Mouse (Mus musculus) left cerebral cortex, postnatal 4 days (tissue): ENCODE results near the gene Krtap4-9. TPM values are rescaled to one million over a fixed set of nuclear protein-coding genes. Genes with fewer than 3 reads are reported as not detected.
"Not testable (repeated sequence)": the region's sequence is repeated elsewhere in the genome, so short reads cannot be mapped to it uniquely, and the experiment has no call there.

ENCODE experiments used
- DNase-seq: peaks from one replicate; pipeline ENCODE4 v3.0.0-alpha.2; 2022
- intact Hi-C: fragments of 180-260 bp; cut with DNase I; formaldehyde crosslinking; loops from one replicate; pipeline ENCODE4 v1.15.1; 2025
- total RNA-seq, 2 experiments: library from RNA; stranded (reverse); gene quantifications; 2 replicates each; pipeline ENCODE4 v1.2.3; 2021

The Krtap4-9 gene
- not detected for total RNA-seq

GRCm38 (mm10) chr11:99784900-99785299 lies at the start of gene Krtap4-9:
Gene Krtap4-9, plus strand, starts transcription at chr11:99785200.
- DNase-seq, intact Hi-C loops: not testable (repeated sequence)

- intact Hi-C loops, result no loop called here
- no peak for DNase-seq
These were observed 41.0 kb upstream of the Krtap4-9 start for GRCm38 (mm10) chr11:99743985-99744384.

GRCm38 (mm10) chr11:99758877-99759276 lies 26.1 kb upstream of the Krtap4-9 start:
- no peak for DNase-seq
- intact Hi-C loops, result no loop called here

DNA sequence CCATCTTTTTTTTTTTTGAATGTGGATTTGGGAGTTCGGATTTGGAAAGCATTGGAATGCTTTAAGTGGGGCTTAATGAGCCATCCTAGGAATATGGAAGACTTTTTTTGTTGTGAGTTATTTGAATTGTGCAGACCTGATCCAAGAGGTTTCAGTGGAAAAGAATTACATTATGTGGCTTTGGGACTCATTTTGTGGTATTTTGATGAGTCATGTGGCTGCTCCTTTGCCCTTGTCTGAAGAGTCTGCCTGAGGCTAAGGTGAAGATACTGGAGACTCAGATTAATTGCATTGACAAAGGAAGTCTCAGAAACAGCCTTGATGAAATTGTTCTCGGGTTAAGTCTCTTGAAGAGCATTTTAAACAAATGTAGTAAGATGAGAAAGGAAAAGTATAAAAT lies 16.6 kb upstream of the Krtap4-9 start:
- intact Hi-C loops, result no loop called here
- DNase-seq, result no peak

- DNase-seq, intact Hi-C loops: not testable (repeated sequence)
These were observed 12.2 kb upstream of the Krtap4-9 start, which contains the start of gene Gm11595 for GRCm38 (mm10) chr11:99772813-99773212. Gene Gm11595, minus strand, starts transcription at chr11:99772913.

DNA sequence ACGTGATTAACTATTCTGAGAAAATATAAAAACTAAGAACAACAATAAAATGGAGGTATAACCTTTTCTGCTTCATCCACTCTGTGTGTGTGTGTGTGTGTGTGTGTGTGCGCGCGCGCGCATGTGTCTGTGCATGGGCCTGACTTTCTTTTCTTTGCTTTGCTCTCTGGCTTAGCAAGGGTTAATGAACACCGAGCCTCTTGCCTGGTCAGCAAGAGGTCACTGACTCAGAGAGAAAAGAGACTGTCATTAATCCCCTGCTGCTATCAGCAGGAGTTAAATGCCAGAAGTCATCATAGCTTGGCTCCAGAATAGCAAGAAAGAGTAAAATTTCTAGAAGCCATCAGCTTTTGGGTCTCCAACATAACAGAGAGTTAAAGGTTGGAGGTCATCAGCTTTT lies 6.6 kb upstream of the Krtap4-9 start:
- intact Hi-C loops, result no loop called here
- no peak for DNase-seq

GRCm38 (mm10) chr11:99780604-99781003 lies 4.4 kb upstream of the Krtap4-9 start, which contains the start of gene Krtap4-8:
Gene Krtap4-8, minus strand, starts transcription at chr11:99780704.
- DNase-seq, result no peak
- intact Hi-C loops, result no loop called here

- intact Hi-C loops, result no loop called here
- DNase-seq, result no peak
These were observed 8.4 kb downstream of the Krtap4-9 start, which contains the start of gene Gm11596 for GRCm38 (mm10) chr11:99793367-99793766. Gene Gm11596, minus strand, starts transcription at chr11:99793467.

DNA sequence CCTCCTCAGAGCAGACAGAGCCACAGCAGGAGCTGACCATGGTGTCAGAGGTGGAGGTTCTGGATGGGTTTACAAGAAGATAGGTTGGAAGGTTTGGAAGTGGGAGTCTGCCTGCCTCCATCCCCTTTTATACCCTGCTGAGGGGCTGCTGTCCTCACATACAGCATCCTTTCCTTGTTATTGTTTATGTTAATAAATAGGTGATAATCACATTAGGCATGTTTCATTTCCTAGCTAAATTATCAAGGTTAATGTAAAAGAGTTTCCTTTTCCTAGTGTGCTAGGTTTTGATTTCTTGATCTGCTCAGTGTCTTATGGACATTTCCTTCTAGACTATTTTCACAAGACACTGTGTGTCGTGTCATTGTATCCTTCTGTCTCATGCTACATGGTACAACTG lies 13.8 kb downstream of the Krtap4-9 start, which contains the start of gene Gm11569:
TSS of gene Gm11569 (minus strand) at position 101 of the 400 bp plus-strand sequence.
- DNase-seq, intact Hi-C loops: not testable (repeated sequence)

- intact Hi-C loops, DNase-seq: not testable (repeated sequence)
These were observed 19.3 kb downstream of the Krtap4-9 start, which contains the start of gene Gm11554 for GRCm38 (mm10) chr11:99804346-99804745. Gene Gm11554, minus strand, starts transcription at chr11:99804446.

DNA sequence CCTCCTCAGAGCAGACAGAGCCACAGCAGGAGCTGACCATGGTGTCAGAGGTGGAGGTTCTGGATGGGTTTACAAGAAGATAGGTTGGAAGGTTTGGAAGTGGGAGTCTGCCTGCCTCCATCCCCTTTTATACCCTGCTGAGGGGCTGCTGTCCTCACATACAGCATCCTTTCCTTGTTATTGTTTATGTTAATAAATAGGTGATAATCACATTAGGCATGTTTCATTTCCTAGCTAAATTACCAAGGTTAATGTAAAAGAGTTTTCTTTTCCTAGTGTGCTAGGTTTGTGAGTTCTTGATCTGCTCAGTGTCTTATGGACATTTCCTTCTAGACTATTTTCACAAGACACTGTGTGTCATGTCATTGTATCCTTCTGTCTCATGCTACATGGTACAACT lies 24.8 kb downstream of the Krtap4-9 start, which contains the start of gene Krtap4-13:
TSS of gene Krtap4-13 (minus strand) at position 101 of the 400 bp plus-strand sequence.
- intact Hi-C loops, DNase-seq: not testable (repeated sequence)

DNA sequence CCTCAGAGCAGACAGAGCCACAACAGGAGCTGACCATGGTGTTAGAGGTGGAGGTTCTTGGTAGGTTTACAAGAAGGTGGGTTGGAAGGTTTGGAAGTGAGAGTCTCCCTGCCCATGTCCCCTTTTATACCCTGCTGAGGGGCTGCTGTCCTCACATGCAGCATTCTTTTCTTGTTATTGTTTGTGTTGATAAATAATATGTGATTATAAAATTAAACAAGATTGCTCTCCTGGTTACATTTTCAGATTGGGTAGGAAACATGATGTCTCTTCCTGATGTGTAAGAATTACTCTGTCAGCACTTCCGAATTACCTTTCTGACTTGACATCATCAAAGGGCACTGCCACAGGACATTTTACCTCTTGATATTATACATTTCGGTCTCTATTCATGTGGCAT lies 30.6 kb downstream of the Krtap4-9 start, which contains the start of gene Gm11564:
TSS of gene Gm11564 (minus strand) at position 101 of the 400 bp plus-strand sequence.
- intact Hi-C loops, DNase-seq: not testable (repeated sequence)

Other genes with a start within 250 kb of the Krtap4-9 start
- gene Krt40, start 242.0 kb upstream of the Krtap4-9 start, total RNA-seq, result not detected
- gene Krtap3-3, start 234.3 kb upstream of the Krtap4-9 start, total RNA-seq, result not detected
- gene Krtap3-2, start 228.3 kb upstream of the Krtap4-9 start, total RNA-seq, result not detected
- gene Gm11939, start 225.7 kb upstream of the Krtap4-9 start, total RNA-seq, result not detected
- gene Krtap3-1, start 218.6 kb upstream of the Krtap4-9 start, total RNA-seq, result not detected
- gene Krtap1-5, start 204.2 kb upstream of the Krtap4-9 start, total RNA-seq, result not detected
- not detected for gene Krtap1-4, start 201.5 kb upstream of the Krtap4-9 start, total RNA-seq
- gene Krtap1-3, start 193.9 kb upstream of the Krtap4-9 start, total RNA-seq, result not detected
- gene Krtap9-3, start 187.1 kb upstream of the Krtap4-9 start, total RNA-seq, result not detected
- not detected for gene Gm11938, start 181.9 kb upstream of the Krtap4-9 start, total RNA-seq
- not detected for gene Gm11937, start 175.0 kb upstream of the Krtap4-9 start, total RNA-seq
- not detected for gene Krtap2-4, start 170.4 kb upstream of the Krtap4-9 start, total RNA-seq
- not detected for gene Gm11562, start 164.8 kb upstream of the Krtap4-9 start, total RNA-seq
- gene Krtap4-1, start 157.0 kb upstream of the Krtap4-9 start, total RNA-seq, result not detected
- gene Krtap4-2, start 150.1 kb upstream of the Krtap4-9 start, total RNA-seq, result not detected
- gene Krtap4-7, start 141.1 kb upstream of the Krtap4-9 start, total RNA-seq, result not detected
- not detected for gene Gm11555, start 135.0 kb upstream of the Krtap4-9 start, total RNA-seq
- not detected for gene Gm11563, start 126.2 kb upstream of the Krtap4-9 start, total RNA-seq
- gene Krtap4-6, start 119.2 kb upstream of the Krtap4-9 start, total RNA-seq, result not detected
- gene Gm14190, start 94.5 kb upstream of the Krtap4-9 start, total RNA-seq, result not detected
- not detected for gene Gm14180, start 50.9 kb upstream of the Krtap4-9 start, total RNA-seq
- not detected for gene Gm11595, start 12.3 kb upstream of the Krtap4-9 start, total RNA-seq
- gene Krtap4-8, start 4.5 kb upstream of the Krtap4-9 start, total RNA-seq, result not detected
- not detected for gene Gm11596, start 8.3 kb downstream of the Krtap4-9 start, total RNA-seq
- not detected for gene Gm11569, start 13.7 kb downstream of the Krtap4-9 start, total RNA-seq
- gene Gm11554, start 19.2 kb downstream of the Krtap4-9 start, total RNA-seq, result not detected
- gene Krtap4-13, start 24.7 kb downstream of the Krtap4-9 start, total RNA-seq, result not detected
- not detected for gene Gm11564, start 30.5 kb downstream of the Krtap4-9 start, total RNA-seq
- not detected for gene 2300003K06Rik, start 52.9 kb downstream of the Krtap4-9 start, total RNA-seq
- gene Krtap4-16, start 66.4 kb downstream of the Krtap4-9 start, total RNA-seq, result not detected
- not detected for gene Gm11568, start 72.7 kb downstream of the Krtap4-9 start, total RNA-seq
- gene Gm11559, start 79.3 kb downstream of the Krtap4-9 start, total RNA-seq, result not detected
- gene Krtap9-1, start 88.2 kb downstream of the Krtap4-9 start, total RNA-seq, result not detected
- not detected for gene Gm11567, start 94.0 kb downstream of the Krtap4-9 start, total RNA-seq
- not detected for gene Krtap31-1, start 122.7 kb downstream of the Krtap4-9 start, total RNA-seq
- not detected for gene Gm11565, start 129.6 kb downstream of the Krtap4-9 start, total RNA-seq
- not detected for gene Krtap31-2, start 151.1 kb downstream of the Krtap4-9 start, total RNA-seq
- not detected for gene Krtap9-5, start 163.3 kb downstream of the Krtap4-9 start, total RNA-seq
- not detected for gene Krtap29-1, start 193.9 kb downstream of the Krtap4-9 start, total RNA-seq
- gene Krtap16-1, start 201.4 kb downstream of the Krtap4-9 start, total RNA-seq, result not detected
- not detected for gene Krtap17-1, start 208.8 kb downstream of the Krtap4-9 start, total RNA-seq
- under 1 TPM in 1 of 2 experiments, not detected in 1; 0.30 TPM for gene Krt33a, start 231.0 kb downstream of the Krtap4-9 start, total RNA-seq
- gene Krt33b, start 244.7 kb downstream of the Krtap4-9 start, total RNA-seq, result not detected